Mouse (Mus musculus) bone marrow macrophage, adult 2 months (primary cell): ENCODE data around the gene Cd6.

Experiments used
- CTCF ChIP-seq: IDR thresholded peaks from 2 replicates; pipeline ENCODE4 v1.5.1; 2012; ENCODE audit warnings: low read depth, mild to moderate bottlenecking, low read length, moderate library complexity
- POLR2A ChIP-seq: IDR thresholded peaks from 2 replicates; pipeline ENCODE4 v1.6.1; 2012; ENCODE audit warnings: mild to moderate bottlenecking, low read depth, low read length, borderline replicate concordance

- TF ChIP-seq POLR2A, result no peak
- TF ChIP-seq CTCF, result no peak
Measured at GRCm38 (mm10) chr19:10793044-10793443, 36.8 kb downstream of the Cd6 start.
